Mouse (Mus musculus) mature B cell (primary cell): ENCODE results near the gene Oprm1.

Experiments used
- in situ Hi-C: fragments of 300-500 bp; cut with MboI; formaldehyde crosslinking; loops from 2 replicates; pipeline ENCODE4 v1.14.3; 2019

Gene Oprm1

GRCm38 (mm10) chr10:6890348-6891009, 132.2 kb downstream of the Oprm1 start:
- in situ Hi-C loops = no loop called here

GRCm38 (mm10) chr10:6895796-6896195, 137.5 kb downstream of the Oprm1 start:
- in situ Hi-C loops = no loop called here

GRCm38 (mm10) chr10:6896659-6897303, 138.5 kb downstream of the Oprm1 start:
- in situ Hi-C loops = no loop called here

- in situ Hi-C loops = no loop called here
These were observed 141.8 kb downstream of the Oprm1 start for GRCm38 (mm10) chr10:6900126-6900525.

GRCm38 (mm10) chr10:6901819-6902393, 143.6 kb downstream of the Oprm1 start:
- in situ Hi-C loops = no loop called here

- in situ Hi-C loops = no loop called here
These were observed 151.5 kb downstream of the Oprm1 start for GRCm38 (mm10) chr10:6909763-6910162.

- in situ Hi-C loops = no loop called here
These were observed 157.7 kb downstream of the Oprm1 start for GRCm38 (mm10) chr10:6915991-6916390.

GRCm38 (mm10) chr10:6916545-6917257, 158.4 kb downstream of the Oprm1 start:
- in situ Hi-C loops = no loop called here

GRCm38 (mm10) chr10:6926724-6927123, 168.4 kb downstream of the Oprm1 start:
- in situ Hi-C loops = no loop called here

GRCm38 (mm10) chr10:6927600-6928223, 169.4 kb downstream of the Oprm1 start:
- in situ Hi-C loops = no loop called here

- in situ Hi-C loops = no loop called here
These were observed 170.6 kb downstream of the Oprm1 start for GRCm38 (mm10) chr10:6928905-6929304.

- in situ Hi-C loops = no loop called here
These were observed 172.1 kb downstream of the Oprm1 start for GRCm38 (mm10) chr10:6930398-6930797.

GRCm38 (mm10) chr10:6930889-6931288, 172.6 kb downstream of the Oprm1 start:
- in situ Hi-C loops = no loop called here

- in situ Hi-C loops = no loop called here
These were observed 176.5 kb downstream of the Oprm1 start for GRCm38 (mm10) chr10:6934776-6935175.

GRCm38 (mm10) chr10:6936671-6937425, 178.5 kb downstream of the Oprm1 start:
- in situ Hi-C loops = no loop called here

GRCm38 (mm10) chr10:6953115-6953514, 194.8 kb downstream of the Oprm1 start:
- in situ Hi-C loops = no loop called here

GRCm38 (mm10) chr10:6954533-6954932, 196.2 kb downstream of the Oprm1 start:
- in situ Hi-C loops = no loop called here

GRCm38 (mm10) chr10:6956357-6956756, 198.1 kb downstream of the Oprm1 start:
- in situ Hi-C loops = no loop called here

- in situ Hi-C loops = no loop called here
These were observed 200.5 kb downstream of the Oprm1 start for GRCm38 (mm10) chr10:6958791-6959190.

- in situ Hi-C loops = no loop called here
These were observed 209.4 kb downstream of the Oprm1 start for GRCm38 (mm10) chr10:6967588-6968242.

- in situ Hi-C loops = no loop called here
These were observed 210.0 kb downstream of the Oprm1 start for GRCm38 (mm10) chr10:6968334-6968733.
